Mouse (Mus musculus): ENCODE measurements at regions not wholly inside any gene's neighbourhood (a gene's known extent, or its start where the extent isn't known, plus 50 kb on each side); places are given as distances from the start of the nearest gene placed in this dataset.

DNA sequence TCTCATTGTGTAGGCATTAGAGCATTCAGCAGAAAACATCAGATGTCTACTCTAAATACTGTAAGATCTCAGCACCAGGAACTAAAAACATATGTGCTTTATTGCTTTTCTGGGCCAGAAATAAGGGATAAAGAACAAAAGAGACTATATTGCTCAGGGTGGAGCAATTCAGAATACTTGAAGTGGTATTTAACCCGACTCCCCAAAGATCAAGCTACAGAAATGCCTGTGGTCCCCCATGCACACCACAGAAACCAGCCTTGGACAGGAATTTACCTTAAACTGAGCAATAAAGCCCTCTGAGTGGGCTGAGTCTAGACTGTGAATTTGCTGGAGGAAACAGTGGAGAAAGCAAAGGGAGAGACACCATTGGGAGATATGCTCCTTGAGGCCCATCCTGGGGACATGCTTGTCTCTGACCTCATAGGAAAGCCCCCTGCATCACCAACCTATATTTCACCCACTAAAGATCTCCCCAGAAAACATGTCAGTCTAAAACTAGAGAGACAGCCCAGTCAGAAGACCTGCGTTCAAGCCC, 197.3 kb upstream of the 4930412O13Rik start:
- no peak for DNase-seq (ENCODE audit: low spot score)

DNA sequence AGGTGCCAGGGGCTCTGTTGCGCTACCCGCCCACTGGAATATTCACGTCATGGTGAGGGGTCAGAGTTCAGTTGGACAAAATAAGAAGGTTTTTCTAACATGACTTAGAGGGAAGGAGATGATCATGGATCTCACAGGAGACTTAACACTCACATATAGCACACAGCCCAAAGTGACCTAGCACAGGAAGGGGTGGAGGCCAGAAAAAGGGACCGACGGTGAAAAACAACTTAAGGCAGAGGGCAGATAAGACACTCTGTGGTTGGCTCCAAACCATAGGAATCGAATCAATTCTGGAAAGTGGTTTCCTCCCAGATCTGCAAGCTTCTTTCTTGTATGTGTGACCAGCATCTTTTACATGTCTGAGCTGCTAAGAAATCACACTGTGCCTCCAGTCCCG, 192.9 kb upstream of the 4930412O13Rik start:
- no peak for DNase-seq (ENCODE audit: low spot score)

DNA sequence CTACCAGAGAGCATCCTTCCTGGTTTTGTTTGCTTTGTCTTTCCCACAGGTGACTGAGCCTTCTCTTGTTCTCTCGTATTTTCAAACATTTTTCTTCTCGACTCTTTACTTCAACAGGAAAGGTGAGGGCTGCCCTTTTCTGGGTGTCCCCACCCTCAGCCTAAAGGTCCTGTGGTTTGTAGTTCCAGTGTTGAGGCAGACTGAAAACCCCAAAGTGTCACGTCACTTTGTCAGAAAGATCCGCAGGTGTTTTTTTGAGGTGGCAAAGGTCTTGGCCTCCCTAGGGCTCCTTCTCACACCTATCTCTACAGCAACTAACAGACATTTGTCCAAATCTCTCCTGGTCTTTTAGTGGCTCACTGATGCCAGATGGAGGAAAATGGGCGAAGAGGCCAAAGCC, 191.5 kb upstream of the 4930412O13Rik start:
- DNase-seq (ENCODE audit: low spot score) = no peak

DNA sequence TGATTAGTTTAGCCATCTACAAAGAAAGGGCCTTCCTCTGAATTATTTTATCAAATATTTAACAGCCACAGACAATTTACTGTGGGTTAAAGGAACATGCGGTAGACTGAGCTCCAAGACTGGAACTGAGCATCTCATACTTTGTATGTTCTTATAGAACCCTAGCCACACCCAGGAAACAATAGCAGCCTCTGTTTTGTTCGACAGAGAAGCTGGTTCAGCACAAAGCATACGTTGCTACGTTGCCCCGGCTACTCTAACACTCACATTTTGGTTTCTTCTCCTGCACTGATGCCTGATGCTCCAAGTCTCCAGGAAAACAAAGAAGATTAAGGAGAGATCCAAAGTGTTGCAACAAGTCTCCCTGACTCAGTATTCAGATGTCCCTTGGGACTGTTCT, 189.5 kb upstream of the 4930412O13Rik start:
- no peak for DNase-seq (ENCODE audit: low spot score)

DNA sequence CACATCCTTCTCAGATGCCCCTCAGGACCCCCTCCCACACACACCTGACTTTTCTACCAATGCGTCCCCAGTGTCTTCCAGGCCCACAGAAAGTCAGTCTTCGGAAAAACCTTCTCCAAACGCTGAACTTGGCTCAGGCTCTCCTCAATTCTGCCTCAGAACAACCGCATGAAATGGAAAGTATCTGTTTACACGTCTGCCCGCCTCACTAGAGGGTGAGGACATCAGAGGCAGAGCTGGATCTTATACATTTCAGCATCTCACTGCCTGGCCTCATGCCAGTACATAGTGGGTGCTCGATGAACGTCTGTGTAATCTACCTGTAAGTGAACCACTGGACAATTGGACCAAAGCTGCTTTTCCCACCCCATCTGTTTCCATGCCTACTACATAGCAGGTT, 189.1 kb upstream of the 4930412O13Rik start:
- DNase-seq (ENCODE audit: low spot score) = no peak

DNA sequence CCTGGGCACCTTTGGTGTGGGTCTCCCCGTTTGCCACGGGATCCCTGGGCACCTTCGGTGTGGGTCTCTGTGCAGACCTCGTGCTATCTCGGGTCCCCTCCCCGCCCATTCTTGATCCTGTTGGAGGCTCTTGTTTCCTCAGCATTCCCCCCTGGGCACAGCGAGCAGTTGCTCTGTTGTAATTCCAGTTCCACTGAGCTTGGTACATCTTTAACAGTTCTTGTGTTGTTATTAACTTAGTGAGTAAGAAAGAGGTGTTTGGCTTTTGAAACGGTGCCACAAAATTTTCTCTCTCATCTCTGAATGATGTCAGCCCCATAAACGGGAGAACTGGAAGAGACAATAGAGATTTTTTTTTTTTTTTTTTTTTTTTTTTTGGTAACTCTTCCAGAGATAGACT, 187.7 kb upstream of the 4930412O13Rik start:
- no peak for DNase-seq (ENCODE audit: low spot score)

DNA sequence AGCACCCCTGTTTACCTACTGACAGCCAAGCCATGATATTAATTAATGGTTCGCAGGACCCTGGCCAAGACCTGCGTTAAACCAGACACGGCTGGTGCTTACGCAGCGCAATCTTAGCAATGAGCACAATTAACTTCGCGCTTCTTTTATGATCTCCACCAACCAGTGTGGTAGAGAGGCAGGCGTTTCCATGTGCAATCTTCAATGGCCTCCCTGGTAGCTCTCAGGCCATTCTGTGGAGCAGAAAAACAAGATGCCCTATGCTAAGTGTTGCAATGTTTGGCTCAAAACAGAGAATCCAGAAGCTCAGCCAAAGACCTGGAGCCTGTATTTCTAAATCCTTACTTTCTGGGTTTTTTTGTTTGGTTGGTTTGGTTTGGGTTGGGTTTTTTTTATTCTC, 186.9 kb upstream of the 4930412O13Rik start:
- DNase-seq (ENCODE audit: low spot score) = no peak

DNA sequence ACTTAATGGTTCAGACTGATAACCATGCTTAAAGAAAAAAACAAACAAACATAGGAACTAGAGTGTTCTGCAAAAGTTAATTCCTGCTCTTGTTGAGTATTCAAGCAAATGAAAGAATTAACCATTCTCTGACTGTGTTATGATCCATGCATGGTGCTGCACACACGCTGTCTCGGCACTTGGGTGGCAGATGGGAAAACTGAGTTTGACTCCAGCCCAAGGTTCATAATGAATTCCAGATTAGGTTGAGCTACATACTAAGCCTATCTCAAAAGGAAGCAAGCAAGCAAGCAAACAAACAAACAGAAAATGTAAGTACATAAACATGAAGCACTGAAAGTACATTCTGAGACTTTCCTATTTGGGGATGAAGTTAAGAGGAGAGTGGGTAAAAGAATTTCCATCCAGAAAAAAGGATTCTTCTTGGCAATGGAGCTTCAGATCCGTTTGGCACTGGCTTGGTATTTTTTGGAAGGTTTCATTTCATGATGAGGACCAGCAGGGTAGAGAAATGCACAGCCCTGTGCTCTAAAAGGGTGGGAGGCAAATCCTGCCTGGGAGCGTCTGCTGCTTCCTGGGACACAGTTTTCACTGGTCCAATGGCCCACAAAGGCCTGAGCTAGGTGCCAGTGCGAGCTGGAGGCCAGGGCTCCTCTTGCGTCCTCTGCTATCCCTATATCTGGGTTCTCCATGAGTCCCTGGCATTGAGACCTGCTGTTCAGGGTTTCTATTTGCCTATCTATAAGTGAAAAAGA, 183.3 kb upstream of the 4930412O13Rik start:
- DNase-seq (ENCODE audit: low spot score) = no peak

DNA sequence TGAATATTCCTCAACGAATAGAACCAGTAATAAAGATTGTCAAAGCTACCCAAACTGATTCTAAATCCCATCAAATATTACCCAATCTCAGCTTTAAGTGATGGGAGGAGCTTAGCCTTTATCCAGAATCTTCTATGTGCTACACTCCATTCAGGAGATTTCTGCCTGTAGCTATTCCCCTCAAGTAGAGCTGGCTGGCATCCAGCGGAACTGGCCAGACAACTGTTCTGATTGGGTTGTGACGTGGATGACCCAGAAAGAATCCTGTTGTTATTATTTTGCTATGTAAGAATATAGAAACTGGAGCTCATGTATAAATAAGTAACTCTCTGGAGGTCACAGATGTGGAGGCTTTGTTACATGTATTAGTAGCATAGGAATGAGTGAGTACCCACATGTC, 176.8 kb upstream of the 4930412O13Rik start:
- no peak for DNase-seq (ENCODE audit: low spot score)

DNA sequence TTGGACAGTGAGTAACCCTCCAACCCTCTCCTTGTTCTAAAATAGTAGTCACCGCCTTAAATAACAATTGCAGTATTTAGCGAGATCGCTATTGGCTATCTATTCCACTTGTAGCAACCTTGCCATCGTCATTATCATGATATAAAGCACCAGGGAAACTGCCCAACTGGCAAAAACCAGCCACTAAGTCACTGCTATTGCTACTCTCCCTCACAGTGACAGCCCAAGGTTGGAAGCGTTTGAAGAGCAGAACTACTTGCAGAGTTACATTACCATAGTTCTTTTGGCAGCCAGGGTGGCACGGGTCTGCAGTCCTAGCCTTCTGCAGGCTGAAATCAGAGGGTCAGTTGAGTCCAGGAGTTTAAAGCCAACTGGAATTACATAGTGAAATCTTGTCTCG, 171.6 kb upstream of the 4930412O13Rik start:
- DNase-seq (ENCODE audit: low spot score) = no peak

DNA sequence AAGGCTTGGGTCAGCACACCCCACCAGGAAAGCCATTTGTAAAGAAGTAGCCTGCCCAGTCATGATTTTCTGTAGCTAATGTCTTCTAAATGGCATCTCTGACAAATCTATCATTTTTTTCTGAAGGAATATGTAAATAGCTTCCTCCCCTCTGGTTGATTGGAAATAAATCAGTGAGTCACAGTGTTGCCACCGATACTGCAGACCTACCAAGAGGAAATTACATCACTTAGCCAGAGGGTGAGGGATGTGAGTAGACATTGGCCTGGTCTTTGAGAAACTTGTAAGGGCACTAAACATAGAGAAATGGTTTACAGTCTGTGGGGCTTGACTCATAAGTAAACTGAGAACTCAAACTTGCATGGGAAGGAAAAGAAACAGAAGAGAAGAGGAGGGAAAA, 163.1 kb upstream of the 4930412O13Rik start:
- no peak for DNase-seq (ENCODE audit: low spot score)

DNA sequence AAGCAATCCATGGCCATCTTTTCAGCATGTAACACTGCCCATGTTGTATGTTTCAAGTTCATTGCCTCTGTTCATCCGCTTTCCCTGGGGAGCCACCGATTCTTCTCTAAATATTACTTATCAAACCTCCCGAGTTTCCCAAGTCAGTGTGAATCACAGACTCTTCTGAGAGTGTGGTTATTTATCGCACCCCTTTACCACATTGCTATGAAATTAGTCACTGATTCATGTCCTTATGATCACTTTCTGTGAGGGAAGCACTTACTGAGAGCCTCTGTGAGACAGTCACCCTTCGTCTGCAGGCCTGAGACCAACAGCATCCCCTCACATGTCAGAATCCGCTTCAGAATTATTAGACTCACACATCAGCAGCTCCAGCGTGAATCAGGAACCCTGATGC, 147.8 kb upstream of the 4930412O13Rik start:
- no peak for DNase-seq (ENCODE audit: low spot score)

DNA sequence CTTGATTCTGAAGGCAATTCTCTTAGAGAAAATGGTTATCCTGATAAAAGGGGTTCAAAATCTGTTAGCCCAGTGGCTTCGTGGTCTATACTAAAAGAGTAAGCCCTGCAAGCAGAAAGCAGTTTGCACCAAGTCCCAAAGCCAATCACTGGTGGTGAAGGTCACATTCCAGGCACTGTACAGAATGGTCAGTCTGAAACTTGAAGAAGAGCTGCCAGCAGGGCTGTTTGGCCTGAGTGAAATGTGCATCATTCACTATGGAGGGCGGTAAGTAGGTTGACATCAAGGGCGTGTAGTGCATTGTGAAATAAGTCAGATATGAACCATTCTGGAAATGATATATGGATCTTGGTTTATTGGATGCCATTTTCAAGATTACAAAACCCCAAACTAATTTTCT, 136.9 kb upstream of the 4930412O13Rik start:
- no peak for DNase-seq (ENCODE audit: low spot score)

DNA sequence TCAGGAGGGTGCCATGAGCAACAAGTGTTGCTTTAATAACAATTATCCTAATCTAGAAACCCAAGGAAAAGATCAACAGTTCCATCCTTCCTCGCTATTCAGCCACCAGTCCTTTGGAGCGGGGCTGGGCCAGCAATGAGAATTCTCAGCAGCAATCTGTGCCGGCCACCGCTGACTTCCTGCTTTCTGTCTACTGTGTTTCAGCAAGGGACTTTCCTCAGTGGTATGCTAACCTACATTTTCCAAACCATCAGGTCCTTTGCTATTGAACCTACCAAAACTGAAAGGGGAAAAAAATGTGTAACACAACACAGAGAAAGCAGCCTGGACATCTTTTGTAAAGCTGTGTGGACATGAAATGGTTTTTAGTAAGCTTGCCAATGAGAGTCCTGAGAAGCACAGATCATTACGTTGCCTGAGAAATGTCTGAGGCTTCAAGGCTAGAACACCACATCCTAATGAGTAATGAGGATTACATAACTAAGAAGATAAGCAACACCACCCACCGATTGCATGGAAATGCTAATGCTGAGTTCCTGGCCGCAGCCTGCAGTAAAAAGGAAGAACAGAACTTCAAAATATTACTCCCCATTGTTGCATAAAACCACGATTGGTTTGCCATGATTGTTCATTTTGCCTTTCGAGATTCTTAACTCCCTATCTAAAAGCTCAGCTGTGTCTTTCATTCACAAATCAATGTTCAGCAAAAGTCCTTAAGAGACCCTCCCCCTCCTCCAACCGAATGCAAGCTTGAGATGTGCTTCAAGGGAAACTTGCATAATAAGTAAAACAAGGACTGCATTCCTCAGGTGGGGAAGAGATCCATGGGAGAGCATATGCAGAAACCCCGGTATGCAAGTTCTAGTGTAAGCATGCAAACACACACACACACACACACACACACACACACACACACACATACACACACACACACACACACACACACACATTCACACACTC, 130.9 kb upstream of the 4930412O13Rik start:
- DNase-seq (ENCODE audit: low spot score) = no peak

DNA sequence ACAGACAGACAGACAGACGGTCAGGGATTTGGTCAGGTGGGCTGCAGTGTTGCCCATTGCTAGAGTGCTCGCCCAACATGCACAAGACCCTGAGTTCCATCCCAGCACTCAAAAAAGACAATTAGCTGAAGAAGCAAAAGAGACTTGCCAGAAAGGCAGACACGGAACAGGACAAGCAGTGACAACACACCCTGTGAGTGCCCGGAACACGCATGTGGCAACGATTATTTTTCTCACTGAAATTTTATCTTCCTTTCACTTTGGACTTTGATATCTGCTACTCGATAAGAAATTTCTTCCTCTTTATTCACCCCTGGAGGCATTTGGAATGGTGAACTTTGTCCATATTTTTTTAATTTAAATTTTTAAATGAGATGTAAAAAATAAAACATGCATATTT, 127.4 kb upstream of the 4930412O13Rik start:
- no peak for DNase-seq (ENCODE audit: low spot score)

DNA sequence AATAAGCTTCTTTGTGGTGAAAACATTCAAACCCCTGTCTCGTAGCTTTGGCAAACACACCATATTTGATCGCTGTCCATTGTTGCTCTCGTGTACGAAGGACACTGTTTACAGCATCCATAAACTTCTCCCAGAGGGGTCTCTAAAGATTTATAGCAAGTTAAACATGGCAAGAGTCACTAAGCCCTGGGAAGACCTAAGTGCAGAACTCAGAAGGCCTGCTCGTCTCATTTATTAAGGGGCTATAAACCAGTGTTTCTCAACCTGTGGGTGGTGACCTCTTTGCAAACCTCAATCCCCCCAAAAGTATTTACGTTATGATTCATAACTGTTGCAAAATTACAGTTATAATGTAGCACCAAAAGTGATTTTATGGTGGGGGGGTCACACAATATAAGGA, 126.9 kb upstream of the 4930412O13Rik start:
- DNase-seq (ENCODE audit: low spot score) = no peak

DNA sequence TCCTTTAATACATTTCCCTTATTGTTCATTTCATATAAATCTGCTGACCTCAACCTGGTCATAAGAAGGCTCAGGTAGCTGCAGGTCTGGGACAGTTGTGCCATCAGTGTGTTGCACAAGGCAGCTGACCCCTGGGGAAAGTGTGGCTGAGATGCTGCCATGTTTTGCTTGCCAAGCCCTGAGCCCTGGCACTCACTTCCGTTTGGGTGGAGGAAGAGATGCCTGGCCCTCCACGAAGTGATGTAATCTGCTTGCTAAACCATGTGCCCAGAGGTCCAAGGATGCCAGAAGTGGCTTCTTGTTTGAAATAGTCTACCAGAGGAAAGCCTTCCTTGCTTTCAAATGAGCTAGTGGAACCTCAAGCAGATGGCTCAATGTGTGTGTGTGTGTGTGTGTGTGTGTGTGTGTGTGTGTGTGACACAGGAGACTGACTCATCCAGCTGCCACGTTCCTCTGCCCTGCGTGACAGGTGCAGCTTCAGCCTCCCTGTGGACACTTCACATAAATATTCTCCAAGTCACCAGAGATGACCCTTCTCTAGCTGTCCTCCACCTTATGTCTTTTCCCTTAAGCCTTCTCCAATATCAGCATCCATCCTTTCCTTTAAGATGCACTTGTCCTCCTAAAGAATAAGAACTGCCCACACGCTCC, 123.2 kb upstream of the 4930412O13Rik start:
- DNase-seq (ENCODE audit: low spot score) = no peak

DNA sequence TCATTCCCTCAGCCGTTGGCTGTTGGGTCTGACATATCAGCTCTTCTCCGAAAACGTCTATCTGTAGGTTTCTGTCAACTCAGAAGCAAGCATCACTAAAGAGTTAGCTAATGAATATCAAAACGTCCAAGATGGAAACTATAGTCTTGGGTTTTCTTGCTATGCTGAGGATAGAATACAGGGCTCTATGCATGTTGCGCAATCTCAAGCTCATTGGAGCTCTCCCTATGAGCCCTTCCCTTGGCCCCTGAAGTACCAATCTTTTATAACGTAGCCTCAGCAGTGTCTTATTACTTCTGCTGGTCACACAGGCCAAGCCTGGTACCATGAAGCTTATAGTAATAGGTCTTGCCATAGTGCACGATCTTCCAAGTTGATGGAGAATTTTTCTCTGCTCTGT, 122.1 kb upstream of the 4930412O13Rik start:
- DNase-seq (ENCODE audit: low spot score) = no peak

DNA sequence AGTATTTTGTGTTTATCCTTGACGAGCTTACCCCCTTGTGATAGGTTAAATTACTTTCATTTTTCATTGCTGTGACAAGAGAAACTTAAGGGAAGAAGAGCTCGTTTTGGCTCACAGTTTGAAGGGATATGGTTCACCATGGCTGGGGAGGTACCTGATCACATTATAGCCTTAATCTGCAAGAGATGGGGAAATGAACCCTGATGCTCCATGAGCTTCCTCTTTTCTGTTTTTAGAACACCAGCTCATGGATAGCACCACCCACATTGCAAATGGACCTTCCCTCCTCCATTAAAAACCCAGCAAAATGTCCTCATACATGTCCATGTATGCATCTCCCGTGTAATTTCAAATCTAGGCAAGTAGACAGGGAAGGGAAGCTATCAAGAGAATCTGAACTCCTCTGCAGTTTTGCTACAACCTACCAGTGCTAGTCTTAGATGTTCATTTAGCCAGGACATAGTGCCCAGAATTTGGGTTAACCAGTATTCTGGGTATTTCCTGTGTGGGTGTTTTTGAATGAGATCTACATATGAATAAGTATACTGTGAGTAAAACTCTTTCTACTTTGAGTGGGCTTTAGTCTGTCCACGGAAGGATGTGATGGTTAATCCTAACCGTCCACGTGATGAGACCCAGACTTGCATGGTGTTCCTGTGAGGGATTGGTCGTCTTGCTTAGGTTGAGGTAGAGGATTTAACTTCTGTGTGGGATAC, 121.5 kb upstream of the 4930412O13Rik start:
- no peak for DNase-seq (ENCODE audit: low spot score)

DNA sequence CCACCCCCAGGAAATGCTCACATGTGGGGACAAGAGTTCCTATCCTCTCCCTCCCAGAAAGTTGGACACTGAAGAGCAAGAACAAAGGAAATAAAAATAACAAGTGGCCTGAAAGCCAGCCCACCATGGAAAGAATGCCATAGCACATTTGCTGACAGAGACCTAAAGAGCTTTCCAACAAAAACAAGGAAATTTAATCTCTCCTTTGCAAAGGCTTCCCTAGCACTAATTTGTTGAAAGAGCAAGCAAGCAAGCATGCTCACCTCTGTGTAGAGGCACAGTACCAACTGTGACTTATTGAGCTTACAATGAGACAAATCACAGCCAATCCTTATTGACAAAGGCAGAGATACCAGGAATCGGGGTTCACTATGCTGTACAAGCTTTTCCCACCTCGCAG, 100.9 kb upstream of the 4930412O13Rik start:
- DNase-seq (ENCODE audit: low spot score) = no peak

DNA sequence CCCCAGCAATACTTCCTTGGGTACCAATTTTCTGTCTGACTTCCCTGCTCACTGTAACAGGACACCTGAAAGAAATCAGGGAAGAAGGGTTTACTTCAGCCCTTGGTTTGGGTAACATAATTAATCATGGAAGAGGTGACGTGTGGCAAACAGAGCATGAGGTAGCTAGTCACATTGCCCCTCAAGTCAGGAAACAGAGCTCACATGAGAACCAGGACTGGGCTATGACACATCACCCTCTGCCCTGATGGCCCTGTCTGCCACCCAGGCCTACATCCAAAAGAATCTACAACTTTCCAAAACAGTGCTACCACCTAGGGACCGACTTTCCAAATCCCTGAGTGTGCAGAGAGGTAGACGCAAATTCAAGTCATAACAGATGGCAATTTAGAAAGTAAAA, 98.4 kb upstream of the 4930412O13Rik start:
- DNase-seq (ENCODE audit: low spot score) = no peak
